ENCODE assay signal across 8 mouse cellular contexts in genomic region chr15:6570876-6571275, GRCm38 (mm10). TPM values are rescaled to one million over a fixed set of nuclear protein-coding genes. Genes with fewer than 3 reads are reported as not detected.
DNase-seq lines count a peak whose midpoint lies in the region; ATAC-seq and TF ChIP-seq lines count a peak whose summit lies in the region.

No protein-coding gene starts in this region.

- H3K79me2 ChIP-seq in heart, adult 2 months (replicated peaks; ENCODE audit: control insufficient read depth, insufficient read depth, low read length), result no peaks in the 10 kb centered on the region

- H3K9me3 ChIP-seq in ES-Bruce4 (replicated peaks; ENCODE audit: control insufficient read depth, insufficient read depth, low read length, poor library complexity, severe bottlenecking), result peaks cover 2% of the 10 kb centered on the region; the same call in 1 of the 2 replicates
- H3K9me3 ChIP-seq in embryonic facial prominence, embryonic 10.5 days, result no peaks in the 10 kb centered on the region
- H3K9me3 ChIP-seq in kidney, embryonic 15.5 days (replicated peaks), result no peaks in the 10 kb centered on the region
- H3K9me3 ChIP-seq in liver, embryonic 15.5 days (replicated peaks), result no peaks in the 10 kb centered on the region
- H3K9me3 ChIP-seq in neural tube, embryonic 13.5 days, result no peaks in the 10 kb centered on the region

- no peaks in the 10 kb centered on the region for H3K4me1 ChIP-seq in ES-Bruce4 (ENCODE audit: control insufficient read depth, insufficient read depth, low read length)
- H3K4me1 ChIP-seq in embryonic facial prominence, embryonic 10.5 days, result 0 out of 2 replicates have a peak, but pooled peaks cover 4% of the 10 kb centered on the region
- no peaks in the 10 kb centered on the region for H3K4me1 ChIP-seq in heart, adult 2 months (ENCODE audit: control insufficient read depth, insufficient read depth, low read length)
- H3K4me1 ChIP-seq in kidney, embryonic 15.5 days, result 0 out of 2 replicates have a peak, but pooled peaks cover 2% of the 10 kb centered on the region
- peaks cover 2% of the 10 kb centered on the region; the same call in 1 of the 2 replicates for H3K4me1 ChIP-seq in liver, embryonic 15.5 days (replicated peaks)
- no peaks in the 10 kb centered on the region for H3K4me1 ChIP-seq in neural tube, embryonic 13.5 days (replicated peaks)

- 11% methylated on average over 7 of the region's 7 CpGs for WGBS in embryonic facial prominence, embryonic 10.5 days
- 3% methylated on average over 7 of the region's 7 CpGs for WGBS in heart, adult 2 months
- 8% methylated on average over 7 of the region's 7 CpGs for WGBS in kidney, embryonic 15.5 days
- WGBS in liver, embryonic 15.5 days (ENCODE audit: insufficient replicate concordance), result 8% methylated on average over 7 of the region's 7 CpGs
- 11% methylated on average over 7 of the region's 7 CpGs for WGBS in neural tube, embryonic 13.5 days

- no peak overlapping the region for H3K27ac ChIP-seq in ES-Bruce4 (ENCODE audit: insufficient read depth, low read length)
- H3K27ac ChIP-seq in embryonic facial prominence, embryonic 10.5 days (replicated peaks), result no peak overlapping the region
- no peak overlapping the region for H3K27ac ChIP-seq in heart, adult 2 months
- H3K27ac ChIP-seq in kidney, embryonic 15.5 days, result no peak overlapping the region
- no peak overlapping the region for H3K27ac ChIP-seq in liver, embryonic 15.5 days (replicated peaks)
- no peak overlapping the region for H3K27ac ChIP-seq in neural tube, embryonic 13.5 days (replicated peaks)

- no peak overlapping the region for H3K4me2 ChIP-seq in kidney, embryonic 15.5 days
- no peak overlapping the region for H3K4me2 ChIP-seq in liver, embryonic 15.5 days
- no peak overlapping the region for H3K4me2 ChIP-seq in neural tube, embryonic 13.5 days

- no peak overlapping the region for H3K9ac ChIP-seq in ES-Bruce4 (ENCODE audit: low read depth, poor library complexity, severe bottlenecking)
- no peak overlapping the region for H3K9ac ChIP-seq in heart, adult 2 months (ENCODE audit: low read depth, low read length)
- H3K9ac ChIP-seq in kidney, embryonic 15.5 days, result no peak overlapping the region
- no peak overlapping the region for H3K9ac ChIP-seq in liver, embryonic 15.5 days
- H3K9ac ChIP-seq in neural tube, embryonic 13.5 days, result no peak overlapping the region

- peak; percentile 42 for DNase-seq in adrenal gland, postnatal 25 days
- DNase-seq in embryonic facial prominence, embryonic 10.5 days (ENCODE audit: low spot score), result peak; percentile 70
- DNase-seq in heart, adult 2 months, result peak; percentile 49 to 54
- peak; percentile 64 for DNase-seq in thymus, postnatal 25 days

- H3K4me3 ChIP-seq in ES-Bruce4 (ENCODE audit: low read depth, low read length), result no peak overlapping the region
- no peak overlapping the region for H3K4me3 ChIP-seq in embryonic facial prominence, embryonic 10.5 days
- no peak overlapping the region for H3K4me3 ChIP-seq in heart, adult 2 months
- H3K4me3 ChIP-seq in kidney, embryonic 15.5 days (replicated peaks), result no peak overlapping the region
- no peak overlapping the region for H3K4me3 ChIP-seq in liver, embryonic 15.5 days (replicated peaks)
- no peak overlapping the region for H3K4me3 ChIP-seq in neural tube, embryonic 13.5 days

- H3K36me3 ChIP-seq in ES-Bruce4 (ENCODE audit: control insufficient read depth, insufficient read depth, low read length, poor library complexity, severe bottlenecking), result no peaks in the 10 kb centered on the region
- no peaks in the 10 kb centered on the region for H3K36me3 ChIP-seq in embryonic facial prominence, embryonic 10.5 days (replicated peaks)
- H3K36me3 ChIP-seq in heart, adult 2 months (ENCODE audit: control insufficient read depth, insufficient read depth, low read length), result no peaks in the 10 kb centered on the region
- H3K36me3 ChIP-seq in kidney, embryonic 15.5 days, result no peaks in the 10 kb centered on the region
- no peaks in the 10 kb centered on the region for H3K36me3 ChIP-seq in liver, embryonic 15.5 days (replicated peaks)
- H3K36me3 ChIP-seq in neural tube, embryonic 13.5 days, result no peaks in the 10 kb centered on the region

- ATAC-seq in kidney, embryonic 15.5 days (replicated peaks; ENCODE audit: low FRiP score), result peak; percentile 75
- 0 out of 2 replicates have a peak, but pooled peaks have one; percentile 40 for ATAC-seq in liver, embryonic 15.5 days (ENCODE audit: insufficient read depth)
- peak; percentile 89 for ATAC-seq in neural tube, embryonic 13.5 days (ENCODE audit: low read depth)

- H3K27me3 ChIP-seq in ES-Bruce4 (ENCODE audit: control insufficient read depth, insufficient read depth, low read length, poor library complexity, severe bottlenecking), result no peaks in the 10 kb centered on the region
- no peaks in the 10 kb centered on the region for H3K27me3 ChIP-seq in embryonic facial prominence, embryonic 10.5 days (replicated peaks; ENCODE audit: low read depth, poor library complexity, severe bottlenecking)
- H3K27me3 ChIP-seq in heart, adult 2 months (ENCODE audit: control insufficient read depth, insufficient read depth, low read length), result no peaks in the 10 kb centered on the region
- H3K27me3 ChIP-seq in kidney, embryonic 15.5 days, result no peaks in the 10 kb centered on the region
- no peaks in the 10 kb centered on the region for H3K27me3 ChIP-seq in liver, embryonic 15.5 days
- no peaks in the 10 kb centered on the region for H3K27me3 ChIP-seq in neural tube, embryonic 13.5 days

- intact Hi-C loops in heart, adult 2 months (cut with DNase I), result loop anchor here (1.0 kb wide), 2 partner anchors 70 to 333 kb away; no protein-coding TSS in a partner anchor

- peak; percentile 79 for TF ChIP-seq CTCF in ES-Bruce4 (IDR thresholded peaks at IDR 0.05; ENCODE audit: low read depth, low read length)
- no peak; the same call in 1 of the 2 replicates for TF ChIP-seq CTCF in heart, adult 2 months (IDR thresholded peaks at IDR 0.05)

- TF ChIP-seq EP300 in ES-Bruce4 (IDR thresholded peaks at IDR 0.05; ENCODE audit: insufficient read depth, low read depth, low read length), result no peak
- TF ChIP-seq EP300 in heart, adult 2 months (IDR thresholded peaks at IDR 0.05; ENCODE audit: insufficient read depth, low read depth, low read length), result 0 out of 2 replicates have a peak, but pooled peaks have one; percentile 59

- TF ChIP-seq POLR2A in ES-Bruce4 (IDR thresholded peaks at IDR 0.05; ENCODE audit: insufficient read depth, low read length), result no peak
- no peak for TF ChIP-seq POLR2A in heart, adult 2 months (IDR thresholded peaks at IDR 0.05; ENCODE audit: insufficient read depth, low read depth, low read length)

RNA-seq across cellular contexts. Expression of gene Fyb, which starts 48.2 kb away (rescaled TPM):
- not detected in 2 replicates for polyA plus RNA-seq in ES-Bruce4 (2011; ENCODE audit: insufficient read depth, insufficient read length, low read depth, missing spikeins)
- 9.8 and 22.7 TPM in 2 replicates for total RNA-seq in adrenal gland, postnatal 25 days (2021)
- polyA plus RNA-seq in embryonic facial prominence, embryonic 10.5 days (2016; fragmentation: Nextera tagmentation; extraction: Ambion mirVana), result 2.3 and 3.3 TPM in 2 replicates
- 10 to 100 TPM; 25.2 to 45.7 TPM for total RNA-seq in heart, adult 2 months (2021)
- 2.2 and 4.1 TPM in 2 replicates for polyA plus RNA-seq in heart, adult 2 months (2012; rRNA removed)
- 4.2 and 4.4 TPM in 2 replicates for polyA plus RNA-seq in kidney, embryonic 15.5 days (2015; fragmentation: Nextera tagmentation; extraction: Ambion mirVana)
- 19.4 and 19.8 TPM in 2 replicates for polyA plus RNA-seq in liver, embryonic 15.5 days (2015; fragmentation: Nextera tagmentation; extraction: Ambion mirVana)
- polyA plus RNA-seq in neural tube, embryonic 13.5 days (2015; fragmentation: Nextera tagmentation; extraction: Ambion mirVana), result 2.9 and 4.5 TPM in 2 replicates
